Mouse (Mus musculus): ENCODE results near the gene Tns2. TPM values are rescaled to one million over a fixed set of nuclear protein-coding genes. Genes with fewer than 3 reads are reported as not detected.

The Tns2 gene
- 8.3 and 9.3 TPM in 2 replicates for polyA plus RNA-seq (2015; fragmentation: Nextera tagmentation; extraction: Ambion mirVana)

DNA sequence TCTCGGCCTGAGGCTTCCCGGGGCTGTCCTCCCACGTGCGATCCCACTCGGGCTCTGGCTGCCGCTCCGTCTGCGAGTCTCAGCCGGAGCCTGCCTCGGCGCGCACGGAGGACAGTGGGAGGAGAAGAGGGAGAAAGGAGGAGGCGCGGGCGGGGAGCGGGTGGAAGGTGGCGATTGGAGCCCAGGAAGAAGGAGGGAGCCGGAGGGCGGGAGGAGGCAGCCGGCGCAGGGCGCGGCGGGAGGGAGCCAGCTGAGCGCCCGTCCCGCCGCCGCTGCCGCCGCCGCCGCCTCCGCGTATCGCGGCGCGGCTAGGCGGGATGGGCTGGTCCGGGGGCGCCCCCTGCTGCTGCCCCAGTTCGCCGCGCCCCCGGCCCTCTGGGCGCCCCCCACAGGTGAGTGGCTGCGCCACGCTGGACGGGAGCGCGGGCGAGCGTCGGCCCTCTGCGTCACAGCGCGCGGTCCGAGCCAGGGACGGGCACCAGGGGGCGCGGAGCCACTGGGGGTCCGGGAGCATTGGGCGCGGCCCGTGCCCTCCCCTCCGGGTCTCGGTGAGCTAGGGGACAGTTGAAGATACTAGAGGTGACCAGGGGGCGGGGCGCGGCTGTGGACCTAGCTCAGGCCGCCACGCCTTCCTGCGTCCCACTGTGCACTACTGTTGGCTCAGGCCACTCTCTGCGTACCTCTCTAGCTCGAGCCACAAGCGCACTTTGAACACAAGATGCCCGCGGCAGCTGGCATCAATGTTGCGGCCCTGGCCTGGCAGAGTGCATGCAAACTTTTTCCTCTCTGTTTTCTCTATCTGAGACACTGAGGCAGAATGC lies at the start of gene Tns2:
TSS of gene Tns2 (plus strand) at position 253 of the 821 bp plus-strand sequence.
- Histone ChIP-seq H3K9ac (peak within 1 kb of the TSS; percentile 74), H3K4me1 (replicated peaks) (peaks cover 65% of the 10 kb centered on the region), H3K36me3 (peaks cover 27% of the 10 kb centered on the region), H3K9me3 (no peaks in the 10 kb centered on the region), H3K4me3 (peak within 1 kb of the TSS; percentile 54), H3K27me3 (peaks cover 77% of the 10 kb centered on the region), H3K27ac (peak within 1 kb of the TSS; percentile 82), H3K4me2 (peak within 1 kb of the TSS; percentile 81)
- ATAC-seq (ENCODE audit: low FRiP score): 0 out of 2 replicates have a peak, but pooled peaks have one; percentile 18
- WGBS: 2% methylated on average over 42 of the region's 82 CpGs

DNA sequence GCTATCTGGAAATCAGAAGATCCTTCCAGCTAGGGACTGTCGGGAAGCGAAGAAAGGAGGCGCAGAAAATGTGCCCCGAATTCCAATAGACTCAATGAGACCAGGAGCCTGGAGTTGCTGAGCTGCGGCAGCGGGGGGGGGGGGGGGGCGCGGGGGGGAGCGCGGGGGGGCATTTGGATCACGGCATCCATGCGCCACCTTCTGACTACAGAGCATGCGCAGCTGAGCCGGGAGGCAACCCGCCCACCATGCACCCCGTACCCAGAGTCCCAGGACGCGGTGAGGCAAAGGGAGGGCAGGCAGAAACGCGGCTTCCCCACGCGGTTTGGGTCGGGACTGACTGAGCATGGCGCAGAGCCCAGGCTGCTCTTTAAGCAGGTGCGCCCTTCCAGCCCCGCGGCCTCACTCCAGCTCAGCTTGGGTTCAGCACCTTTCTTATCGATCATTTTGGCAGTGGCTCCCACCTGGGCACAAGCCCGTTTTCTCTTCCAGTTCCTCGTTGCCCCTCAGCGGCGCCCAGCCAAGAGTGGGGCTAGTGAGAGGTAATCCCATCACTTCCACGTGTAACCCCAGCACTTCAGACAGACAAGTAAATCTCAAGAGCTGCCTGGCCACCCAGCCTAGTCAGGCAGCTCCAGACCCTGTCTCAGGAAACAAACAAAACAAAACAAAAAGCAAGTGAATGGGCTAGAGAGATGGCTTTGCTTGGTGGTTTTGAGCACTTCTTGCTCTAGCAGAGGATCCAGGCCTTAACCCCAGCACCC lies 48.1 kb upstream of the Tns2 start:
- Histone ChIP-seq H3K36me3 (no peaks in the 10 kb centered on the region), H3K27me3 (no peaks in the 10 kb centered on the region), H3K9me3 (no peaks in the 10 kb centered on the region), H3K4me2 (peak overlapping the region; percentile 75), H3K9ac (peak overlapping the region; percentile 78), H3K4me3 (peak overlapping the region; percentile 54), H3K27ac (peak overlapping the region; percentile 82), H3K4me1 (replicated peaks) (peaks cover 7% of the 10 kb centered on the region; the same call in 1 of the 2 replicates)
- peak; percentile 91 for ATAC-seq (ENCODE audit: low FRiP score)
- under 1% methylated on average over 27 of the region's 33 CpGs for WGBS

DNA sequence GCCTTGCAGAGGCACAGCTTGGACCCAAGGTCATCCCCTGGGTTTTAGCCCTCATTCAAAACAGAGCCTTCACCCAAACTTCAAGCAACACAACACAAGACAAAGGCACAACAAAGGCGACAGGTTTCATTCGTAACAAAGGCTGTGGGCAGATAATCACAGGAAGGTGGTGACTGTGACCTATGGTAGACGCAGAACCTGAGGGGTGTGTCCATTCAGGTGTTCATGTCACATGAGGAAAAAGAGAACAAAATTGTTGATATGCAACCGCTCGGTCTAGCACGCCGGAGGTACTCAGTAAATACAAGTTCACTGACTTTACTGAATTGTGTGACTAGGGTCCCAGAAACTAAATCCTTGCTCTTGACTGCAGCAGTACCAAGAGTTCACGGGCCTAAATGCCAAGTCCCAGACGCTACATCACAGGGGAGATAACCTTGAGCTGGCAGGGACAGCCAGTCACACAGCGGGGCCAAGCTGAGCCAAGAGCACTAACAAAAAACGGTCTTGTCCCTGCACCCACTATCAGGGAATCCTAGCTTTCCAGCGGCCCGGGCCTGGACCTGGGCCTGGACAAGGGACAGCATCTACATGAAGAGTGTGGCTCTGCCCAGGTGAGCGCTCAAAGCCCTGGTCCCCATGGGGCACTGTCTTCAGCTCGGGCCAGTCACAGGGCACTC lies 43.6 kb upstream of the Tns2 start:
- H3K4me1 ChIP-seq (replicated peaks): peaks cover 4% of the 10 kb centered on the region; the same call in 1 of the 2 replicates
- H3K9ac ChIP-seq: no peak overlapping the region
- no peaks in the 10 kb centered on the region for H3K27me3 ChIP-seq
- ATAC-seq (ENCODE audit: low FRiP score): no peak
- H3K4me3 ChIP-seq: no peak overlapping the region
- H3K36me3 ChIP-seq: no peaks in the 10 kb centered on the region
- 92% methylated on average over 15 of the region's 15 CpGs for WGBS
- no peak overlapping the region for H3K27ac ChIP-seq
- H3K9me3 ChIP-seq: no peaks in the 10 kb centered on the region
- no peak overlapping the region for H3K4me2 ChIP-seq

DNA sequence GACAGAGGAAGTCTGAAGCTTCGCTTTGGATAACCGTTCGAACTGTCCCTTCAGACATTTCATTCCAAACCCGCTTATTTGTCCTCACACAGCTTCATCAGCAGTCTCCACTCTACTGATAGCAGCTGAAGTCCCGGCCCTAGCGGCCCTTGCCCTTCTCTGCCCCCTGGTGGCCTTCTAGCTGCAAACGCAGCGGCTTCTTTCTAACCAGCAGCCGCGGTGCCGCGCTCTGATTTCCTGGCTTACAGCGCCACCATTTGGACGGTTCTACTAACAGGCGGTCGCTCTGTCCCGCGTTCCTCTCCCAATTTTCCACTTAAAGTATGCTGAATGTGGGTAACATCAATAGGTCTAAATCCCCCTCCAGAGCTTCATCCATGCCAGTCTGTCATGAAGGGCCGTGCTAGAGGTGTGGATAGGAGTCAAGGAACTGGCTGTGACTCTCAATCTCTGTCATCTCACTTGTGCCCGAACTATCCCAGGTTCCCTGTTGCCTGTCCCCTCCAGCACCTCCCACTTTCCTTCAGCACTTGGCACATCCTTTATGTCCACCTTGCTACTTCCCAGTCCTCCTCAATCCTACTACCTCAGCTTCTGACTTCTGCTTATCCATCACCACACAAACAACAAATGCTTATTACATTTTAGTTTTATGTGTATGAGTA lies 34.4 kb upstream of the Tns2 start:
- Histone ChIP-seq H3K27ac (no peak overlapping the region), H3K9me3 (no peaks in the 10 kb centered on the region), H3K9ac (no peak overlapping the region), H3K4me3 (no peak overlapping the region), H3K36me3 (no peaks in the 10 kb centered on the region), H3K4me1 (replicated peaks) (0 out of 2 replicates have a peak, but pooled peaks cover 2% of the 10 kb centered on the region), H3K4me2 (no peak overlapping the region), H3K27me3 (peaks cover 39% of the 10 kb centered on the region)
- 6% methylated on average over 20 of the region's 20 CpGs for WGBS
- ATAC-seq (ENCODE audit: low FRiP score): peak; percentile 82

DNA sequence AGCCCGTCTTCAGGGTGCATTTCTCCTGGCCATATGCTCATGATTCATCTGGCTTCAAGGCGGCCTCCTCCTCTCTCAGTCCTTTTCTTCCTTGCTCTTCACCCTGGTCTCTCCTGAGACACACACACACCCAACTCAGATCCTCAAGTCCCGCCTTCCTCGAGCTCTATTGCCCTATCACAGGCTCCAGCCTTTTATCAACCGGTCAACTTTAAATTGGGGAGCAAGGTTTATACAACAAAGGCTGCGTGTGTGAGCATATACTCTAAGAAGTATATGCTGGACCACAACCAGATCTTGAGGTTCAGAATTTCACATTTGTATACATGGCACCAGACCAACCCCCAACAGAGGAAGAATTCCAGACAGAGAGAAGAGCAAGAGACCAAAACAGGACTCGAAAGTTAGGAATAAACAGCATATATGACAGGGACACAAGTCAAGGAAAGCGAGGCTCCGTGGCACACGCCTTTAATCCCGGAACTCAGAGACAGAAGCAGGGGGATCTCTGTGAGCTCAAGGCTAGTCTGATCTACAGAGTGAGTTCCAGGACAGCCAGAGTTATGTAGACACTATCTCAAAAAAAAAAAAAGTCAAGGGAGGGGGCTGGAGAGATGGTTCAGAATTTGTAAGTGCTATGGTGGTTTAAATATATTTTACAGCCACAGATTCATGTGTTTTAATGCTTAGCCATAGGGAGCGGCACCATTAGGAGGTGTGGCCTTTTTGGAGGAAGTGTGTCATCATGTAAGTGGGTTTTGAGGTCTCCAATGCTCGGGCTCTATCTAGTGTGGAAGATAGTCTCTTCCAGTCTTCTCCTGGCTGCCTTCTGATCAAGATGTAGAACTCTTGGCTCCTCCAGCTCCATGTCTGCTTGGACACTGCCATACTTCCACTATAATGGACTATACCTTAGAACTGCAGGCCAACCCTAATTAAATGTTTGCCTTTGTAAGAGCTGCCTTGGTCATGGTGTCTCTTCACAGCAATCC lies 29.4 kb upstream of the Tns2 start:
- 71% methylated on average over 13 of the region's 13 CpGs for WGBS
- ATAC-seq (ENCODE audit: low FRiP score): no peak
- Histone ChIP-seq H3K36me3 (no peaks in the 10 kb centered on the region), H3K9me3 (no peaks in the 10 kb centered on the region), H3K4me2 (no peak overlapping the region), H3K4me1 (replicated peaks) (peaks cover 18% of the 10 kb centered on the region), H3K4me3 (no peak overlapping the region), H3K27ac (no peak overlapping the region), H3K9ac (no peak overlapping the region), H3K27me3 (peaks cover 39% of the 10 kb centered on the region)

DNA sequence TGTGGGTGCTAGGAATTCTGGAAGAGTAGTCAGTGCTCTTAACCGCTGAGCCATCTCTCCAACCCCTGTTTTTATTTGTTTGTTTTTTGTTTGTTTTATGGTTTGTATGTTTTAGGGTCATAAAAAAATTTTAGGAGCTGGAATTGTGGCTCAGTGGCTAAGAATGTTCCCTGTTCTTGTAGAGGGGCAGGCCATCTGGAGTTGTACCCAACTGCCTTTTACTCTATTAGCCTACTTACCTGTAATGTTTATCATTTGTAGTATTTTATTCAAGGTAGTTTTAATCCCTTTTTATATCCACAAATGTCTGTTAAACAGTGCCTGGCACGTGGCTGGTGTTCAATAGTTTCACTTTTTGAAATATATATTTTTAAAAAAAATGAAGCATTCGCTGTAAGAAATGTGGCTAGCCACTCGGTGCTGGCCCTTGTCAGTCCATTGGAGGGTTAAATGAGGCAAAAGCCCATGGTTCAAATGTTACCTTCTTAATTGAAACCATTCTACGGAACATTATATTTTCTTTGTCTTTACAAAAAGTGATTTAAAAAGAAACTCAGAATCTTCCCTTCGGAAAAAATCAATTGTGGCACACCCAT lies 27.2 kb upstream of the Tns2 start:
- peak overlapping the region; percentile 93; the same call in 1 of the 2 replicates for H3K9ac ChIP-seq
- ATAC-seq (ENCODE audit: low FRiP score): peak; percentile 45
- peak overlapping the region; percentile 98 for H3K27ac ChIP-seq
- no peaks in the 10 kb centered on the region for H3K9me3 ChIP-seq
- H3K4me3 ChIP-seq: peak overlapping the region; percentile 90
- H3K27me3 ChIP-seq: peaks cover 19% of the 10 kb centered on the region
- H3K4me2 ChIP-seq: peak overlapping the region; percentile 53
- no peaks in the 10 kb centered on the region for H3K36me3 ChIP-seq
- WGBS: 17% methylated on average over 6 of the region's 6 CpGs
- peaks cover 24% of the 10 kb centered on the region for H3K4me1 ChIP-seq (replicated peaks)

DNA sequence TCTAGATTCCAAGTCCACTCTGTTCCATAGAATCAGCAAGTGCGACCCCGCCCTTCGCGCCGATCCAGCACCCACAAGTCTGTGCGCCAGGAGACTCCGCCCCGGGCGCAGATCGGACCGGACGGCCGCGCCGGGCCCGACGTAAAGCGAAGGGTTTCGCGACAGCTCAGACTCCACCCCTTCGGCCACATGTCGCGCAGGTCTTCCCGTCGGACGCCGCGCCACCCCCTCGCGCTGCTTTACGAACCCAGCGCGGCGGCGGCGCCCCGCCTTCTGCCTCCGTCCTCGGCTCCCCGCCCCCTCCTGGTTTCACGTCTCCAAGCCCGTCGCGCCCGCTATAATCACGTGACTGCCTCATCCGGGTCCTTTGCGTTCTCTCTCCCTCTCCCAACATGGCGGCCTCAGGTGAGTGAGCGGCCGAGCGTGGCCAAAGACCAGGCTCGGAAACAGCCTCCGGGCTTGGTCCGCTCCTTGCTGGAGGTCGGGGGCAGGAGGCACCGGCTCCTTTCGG lies 26.6 kb upstream of the Tns2 start, which contains the start of gene Eif4b:
TSS of gene Eif4b (plus strand) at position 215 of the 511 bp plus-strand sequence.
- Histone ChIP-seq H3K9ac (peak within 1 kb of the TSS; percentile 93), H3K27ac (peak within 1 kb of the TSS; percentile 98), H3K27me3 (peaks cover 16% of the 10 kb centered on the region), H3K36me3 (no peaks in the 10 kb centered on the region), H3K4me2 (peak within 1 kb of the TSS; percentile 92), H3K4me3 (peak within 1 kb of the TSS; percentile 90), H3K9me3 (no peaks in the 10 kb centered on the region), H3K4me1 (replicated peaks) (peaks cover 24% of the 10 kb centered on the region)
- ATAC-seq (ENCODE audit: low FRiP score): peak; percentile 94
- under 1% methylated on average over 52 of the region's 58 CpGs for WGBS

DNA sequence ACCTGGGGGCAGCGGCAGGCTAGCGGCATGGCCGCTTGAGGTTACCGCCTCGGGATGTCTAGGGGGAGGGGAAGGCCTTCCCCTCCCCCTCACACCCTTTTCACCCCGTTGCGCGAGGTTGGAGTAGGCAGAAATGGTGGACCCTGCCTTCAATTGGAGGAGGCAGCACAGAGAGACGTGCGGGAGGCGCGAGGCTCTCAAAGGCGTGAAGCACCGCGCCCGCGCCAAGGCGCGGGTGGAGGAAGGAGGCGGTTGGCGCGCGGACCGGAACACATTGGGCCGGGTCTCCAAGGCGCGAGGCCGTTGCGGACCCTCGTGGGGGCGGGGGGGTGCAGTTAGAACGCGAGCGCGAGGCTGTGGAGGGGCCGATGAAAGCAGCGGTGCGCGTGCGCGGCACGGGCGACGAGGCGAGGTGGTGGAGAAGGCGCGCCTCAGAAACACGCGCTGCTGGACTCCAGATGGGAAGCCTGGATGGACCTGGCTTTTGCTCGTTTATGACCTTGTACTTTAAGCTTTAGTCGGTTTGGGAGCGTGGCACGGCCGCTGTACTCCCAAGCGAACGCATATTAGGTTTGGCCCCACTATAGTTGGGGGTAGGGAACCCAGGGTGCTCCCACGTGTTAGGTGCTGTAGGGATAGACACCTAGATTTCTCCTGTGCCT lies 26.0 kb upstream of the Tns2 start:
- peak overlapping the region; percentile 98 for H3K27ac ChIP-seq
- H3K4me3 ChIP-seq: peak overlapping the region; percentile 90
- peak; percentile 70 for ATAC-seq (ENCODE audit: low FRiP score)
- H3K27me3 ChIP-seq: peaks cover 12% of the 10 kb centered on the region
- H3K36me3 ChIP-seq: no peaks in the 10 kb centered on the region
- H3K9ac ChIP-seq: peak overlapping the region; percentile 93
- no peaks in the 10 kb centered on the region for H3K9me3 ChIP-seq
- H3K4me2 ChIP-seq: peak overlapping the region; percentile 92
- peaks cover 24% of the 10 kb centered on the region for H3K4me1 ChIP-seq (replicated peaks)
- WGBS: under 1% methylated on average over 57 of the region's 57 CpGs

DNA sequence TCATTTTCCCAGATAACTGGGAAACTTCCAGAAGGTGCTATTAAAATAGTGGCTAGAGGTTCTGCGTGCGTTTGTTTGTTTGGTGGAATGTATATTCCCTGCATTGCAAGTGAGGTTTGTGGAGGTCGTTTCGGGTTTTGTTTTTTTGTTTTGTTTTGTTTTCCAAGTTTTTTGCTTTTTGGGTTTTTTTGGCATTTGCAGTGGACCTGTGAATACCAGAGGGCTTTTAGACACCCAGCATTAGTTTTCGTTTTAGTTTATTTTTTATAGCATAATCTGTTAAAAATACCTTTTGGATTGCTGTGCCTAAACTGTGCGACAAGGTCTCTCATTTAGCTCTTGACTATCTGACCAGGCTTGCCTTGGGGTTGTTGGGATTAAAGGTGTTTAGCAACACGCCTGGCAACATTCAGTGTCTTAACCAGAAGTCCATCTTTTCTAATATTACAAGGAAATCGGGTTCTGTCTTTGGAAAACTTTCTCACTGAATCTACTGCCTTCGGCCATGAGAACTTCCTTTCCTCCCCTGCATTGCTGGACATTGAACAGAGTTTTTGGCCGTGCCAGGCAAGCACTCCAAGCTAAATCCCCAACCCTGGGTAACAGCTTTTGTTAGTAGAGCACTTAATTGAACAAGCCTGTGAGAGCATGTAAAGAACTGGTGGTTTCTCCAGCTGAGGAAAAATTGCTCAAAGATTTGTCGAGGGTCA lies 25.2 kb upstream of the Tns2 start:
- Histone ChIP-seq H3K4me2 (peak overlapping the region; percentile 92), H3K36me3 (no peaks in the 10 kb centered on the region), H3K4me1 (replicated peaks) (peaks cover 24% of the 10 kb centered on the region), H3K27me3 (peaks cover 9% of the 10 kb centered on the region; the same call in 1 of the 2 replicates), H3K9ac (peak overlapping the region; percentile 93), H3K4me3 (peak overlapping the region; percentile 90), H3K9me3 (no peaks in the 10 kb centered on the region), H3K27ac (peak overlapping the region; percentile 98; the same call in 1 of the 2 replicates)
- 22% methylated on average over 11 of the region's 11 CpGs for WGBS
- no peak for ATAC-seq (ENCODE audit: low FRiP score)
